Mouse (Mus musculus) C2C12 (cell line): Measurements from ENCODE around the gene Erbin. TPM values are rescaled to one million over a fixed set of nuclear protein-coding genes. Genes with fewer than 3 reads are reported as not detected.

ENCODE experiments used
- H3K27me3 ChIP-seq: one replicate; pipeline ENCODE4 v1.6.1; 2011; ENCODE audit not compliant: control insufficient read depth, insufficient read depth, insufficient read length
- H3K36me3 ChIP-seq: one replicate; pipeline ENCODE4 v1.6.1; 2011; ENCODE audit not compliant: control insufficient read depth, insufficient read depth
- H3K4me3 ChIP-seq: one replicate; pipeline ENCODE4 v1.5.1; 2011; ENCODE audit warnings: mild to moderate bottlenecking, control low read depth; ENCODE audit not compliant: poor library complexity, insufficient read depth, severe bottlenecking
- H3K79me2 ChIP-seq: one replicate; pipeline ENCODE4 v1.6.1; 2011; ENCODE audit not compliant: control insufficient read depth, insufficient read depth
- H3K79me3 ChIP-seq: one replicate; pipeline ENCODE4 v1.6.1; 2011; ENCODE audit warnings: low read depth, control low read depth
- H3ac ChIP-seq: one replicate; pipeline ENCODE3; 2011; ENCODE audit warnings: low read depth; ENCODE audit not compliant: control insufficient read depth, insufficient read length
- CEBPB ChIP-seq: IDR thresholded peaks from one replicate; pipeline ENCODE4 v1.6.1; 2011; ENCODE audit warnings: low read depth, mild to moderate bottlenecking, control low read depth, moderate library complexity
- CTCF ChIP-seq: IDR thresholded peaks from one replicate; pipeline ENCODE4 v1.5.1; 2011; ENCODE audit not compliant: control insufficient read depth, insufficient read depth, insufficient read length
- FOSL1 ChIP-seq: IDR thresholded peaks from one replicate; pipeline ENCODE4 v1.8.0; 2011; ENCODE audit warnings: mild to moderate bottlenecking, low read length; ENCODE audit not compliant: poor library complexity, insufficient read depth, severe bottlenecking
- MAX ChIP-seq: IDR thresholded peaks from one replicate; pipeline ENCODE4 v1.6.1; 2011; ENCODE audit warnings: mild to moderate bottlenecking, control low read depth
- MYOD1 ChIP-seq: IDR thresholded peaks from one replicate; pipeline ENCODE4 v1.6.1; 2011; ENCODE audit warnings: low read depth; ENCODE audit not compliant: control insufficient read depth, insufficient read length
- MYOG ChIP-seq: IDR thresholded peaks from one replicate; pipeline ENCODE4 v1.6.1; 2011; ENCODE audit not compliant: control insufficient read depth, insufficient read length; ENCODE audit errors: extremely low read depth
- USF1 ChIP-seq: IDR thresholded peaks from one replicate; pipeline ENCODE4 v1.6.1; 2011; ENCODE audit warnings: low read depth, mild to moderate bottlenecking, control low read depth, moderate library complexity
- polyA plus RNA-seq: library from polyadenylated mRNA; unstranded; fragments of >200 nt; fragmentation: generic; extraction: Trizol; gene quantifications from one replicate; pipeline ENCODE4 v1.2.1, GENCODE M21; 2012; ENCODE audit warnings: missing spikeins

Gene Erbin
- polyA plus RNA-seq, 1 experiment = 7.5 TPM

DNA sequence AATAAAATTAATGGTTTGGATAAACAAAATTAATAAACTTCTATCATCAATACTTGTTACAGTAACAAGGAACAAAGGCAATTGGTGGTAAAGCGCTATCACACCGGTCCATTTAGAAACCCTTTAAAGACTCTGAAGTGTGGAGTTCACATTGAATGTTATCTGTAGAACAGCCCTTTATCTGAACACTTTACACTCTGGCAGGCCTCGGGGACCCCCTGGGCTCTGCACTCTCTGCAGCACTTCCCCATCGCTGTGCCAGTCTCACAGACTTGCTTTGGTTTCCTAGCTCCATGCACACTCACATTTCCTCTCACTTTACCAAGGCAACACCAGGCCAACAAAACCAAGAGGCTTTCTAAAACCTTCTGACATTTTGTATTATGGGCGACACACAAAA, 100.9 kb downstream of the Erbin start:
- H3K4me3 ChIP-seq = no peak overlapping the region
- no peaks in the 10 kb centered on the region for H3K27me3 ChIP-seq
- peaks cover 46% of the 10 kb centered on the region for H3K36me3 ChIP-seq
- no peaks in the 10 kb centered on the region for H3K79me3 ChIP-seq
- H3K79me2 ChIP-seq = no peaks in the 10 kb centered on the region
- H3ac ChIP-seq = no peak overlapping the region
- TF ChIP-seq CEBPB = no peak

- TF ChIP-seq MAX = no peak
- TF ChIP-seq USF1 = no peak
- TF ChIP-seq CEBPB = no peak
- TF ChIP-seq MYOD1 = no peak
- TF ChIP-seq FOSL1 = no peak
- no peak for TF ChIP-seq CTCF
- TF ChIP-seq MYOG = no peak
- Histone ChIP-seq H3K36me3 (peaks cover 32% of the 10 kb centered on the region), H3K27me3 (no peaks in the 10 kb centered on the region)
Observed at GRCm38 (mm10) chr13:103817935-103818334, 102.4 kb downstream of the Erbin start.

DNA sequence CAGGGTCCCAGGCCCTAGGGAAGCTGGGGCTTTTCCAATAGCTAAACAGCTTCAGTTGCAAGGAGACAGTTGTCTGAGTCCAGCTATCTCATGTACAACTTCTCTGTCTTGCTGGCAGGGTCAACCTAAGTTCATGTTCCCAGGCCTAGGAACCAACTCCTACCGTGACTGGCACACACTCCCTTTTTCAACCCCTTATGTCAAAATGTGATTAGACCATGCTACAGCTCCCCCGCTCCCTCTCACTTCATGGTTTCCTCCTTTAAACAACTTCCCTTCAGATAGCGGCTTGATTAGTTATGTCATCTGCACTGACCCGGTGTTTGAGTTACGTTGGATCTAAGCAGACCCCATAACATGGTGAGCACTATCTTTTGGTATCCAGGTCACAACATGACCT, 112.8 kb downstream of the Erbin start:
- no peaks in the 10 kb centered on the region for H3K79me3 ChIP-seq
- H3K36me3 ChIP-seq = no peaks in the 10 kb centered on the region
- TF ChIP-seq MYOD1 (no peak), USF1 (no peak), CTCF (no peak), MYOG (no peak), MAX (no peak), CEBPB (no peak), FOSL1 (no peak)
- H3K27me3 ChIP-seq = no peaks in the 10 kb centered on the region
- no peak overlapping the region for H3K4me3 ChIP-seq
- H3K79me2 ChIP-seq = no peaks in the 10 kb centered on the region
- H3ac ChIP-seq = no peak overlapping the region

More at GRCm38 (mm10) chr13:103817935-103818334, 102.4 kb downstream of the Erbin start:
- H3K79me3 ChIP-seq = no peaks in the 10 kb centered on the region
- no peaks in the 10 kb centered on the region for H3K79me2 ChIP-seq
- H3ac ChIP-seq = no peak overlapping the region
- H3K4me3 ChIP-seq = no peak overlapping the region

GRCm38 (mm10) chr13:103806210-103806851, 114.0 kb downstream of the Erbin start:
- TF ChIP-seq CTCF = no peak
- TF ChIP-seq MYOG = no peak
- no peak for TF ChIP-seq MYOD1
- no peak for TF ChIP-seq MAX
- no peak for TF ChIP-seq FOSL1
- TF ChIP-seq CEBPB = no peak
- TF ChIP-seq USF1 = no peak
- H3K27me3 ChIP-seq = no peaks in the 10 kb centered on the region

GRCm38 (mm10) chr13:103803721-103804120, 116.6 kb downstream of the Erbin start:
- Histone ChIP-seq H3K79me2 (no peaks in the 10 kb centered on the region), H3K4me3 (no peak overlapping the region), H3ac (no peak overlapping the region), H3K79me3 (no peaks in the 10 kb centered on the region), H3K27me3 (no peaks in the 10 kb centered on the region), H3K36me3 (no peaks in the 10 kb centered on the region)
- TF ChIP-seq MYOG = no peak

More at GRCm38 (mm10) chr13:103806210-103806851, 114.0 kb downstream of the Erbin start:
- Histone ChIP-seq H3K36me3 (no peaks in the 10 kb centered on the region), H3K4me3 (no peak overlapping the region), H3K79me3 (no peaks in the 10 kb centered on the region), H3K79me2 (no peaks in the 10 kb centered on the region), H3ac (no peak overlapping the region)

DNA sequence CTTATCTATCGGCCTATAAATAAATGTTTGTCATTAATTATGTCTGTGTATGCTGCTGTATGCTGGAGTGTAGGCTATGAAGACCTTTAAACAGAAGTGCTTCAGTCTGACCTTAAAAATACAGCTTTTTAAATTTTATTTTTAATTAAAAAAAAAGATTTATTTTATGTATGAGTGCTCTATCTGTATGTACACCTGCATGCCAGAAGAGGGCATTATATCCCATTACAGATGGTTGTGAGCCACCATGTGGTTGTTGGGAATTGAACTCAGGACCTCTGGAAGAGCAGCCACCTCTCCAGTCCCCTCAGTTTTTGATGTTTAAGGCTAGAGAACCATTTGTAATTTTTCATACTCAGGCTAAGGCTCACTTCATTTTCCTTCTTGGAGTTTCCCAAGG, 119.3 kb downstream of the Erbin start:
- Histone ChIP-seq H3K79me2 (no peaks in the 10 kb centered on the region), H3K36me3 (no peaks in the 10 kb centered on the region), H3K27me3 (no peaks in the 10 kb centered on the region), H3K79me3 (no peaks in the 10 kb centered on the region), H3K4me3 (no peak overlapping the region), H3ac (no peak overlapping the region)
- no peak for TF ChIP-seq FOSL1
- TF ChIP-seq MAX = no peak
- no peak for TF ChIP-seq CEBPB
- no peak for TF ChIP-seq MYOD1
- TF ChIP-seq CTCF = no peak
- no peak for TF ChIP-seq USF1
- TF ChIP-seq MYOG = no peak
